ENCODE assay signal across 1 mouse cellular context in the genomic region with DNA sequence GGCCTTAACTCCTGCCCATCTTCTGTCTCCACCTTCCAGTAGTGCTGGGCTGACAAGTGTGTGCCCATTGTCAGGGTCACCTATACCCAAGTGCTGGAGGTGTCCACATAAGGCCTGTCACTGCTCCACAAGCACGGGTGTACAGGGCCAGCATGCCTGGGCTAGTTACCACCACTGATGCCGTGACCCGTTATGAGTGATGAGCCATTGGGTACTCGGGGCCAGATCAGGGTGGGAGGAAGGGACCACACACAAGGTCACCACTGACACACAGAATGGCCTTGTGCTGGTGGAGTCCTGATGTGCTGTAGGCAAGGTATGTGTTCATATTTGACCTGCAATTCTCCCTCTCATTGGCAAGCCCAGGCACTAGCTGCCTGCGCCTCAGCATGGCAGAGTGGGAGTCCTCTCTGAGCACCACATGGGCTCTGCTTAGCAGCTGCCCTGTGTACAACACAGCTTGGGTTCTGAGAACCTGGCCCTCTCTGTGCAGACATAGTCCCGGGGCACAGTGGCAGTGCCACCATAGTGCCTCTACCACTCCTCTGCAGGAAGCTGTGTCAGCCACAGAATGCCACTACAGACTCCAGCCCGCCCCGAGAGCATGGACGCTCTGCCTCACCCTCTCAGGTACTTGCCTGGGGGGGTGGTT.
TF ChIP-seq lines count a peak whose summit lies in the region.

No protein-coding gene starts in this region.

TF ChIP-seq in ES-E14, 5 proteins besides CTCF, POLR2A, EP300 and RAD21 (continued from another document):
- no peak for TF ChIP-seq HCFC1 (IDR thresholded peaks at IDR 0.05; ENCODE audit: borderline replicate concordance, insufficient read depth, low read length)
